Mouse (Mus musculus): Measurements from ENCODE around the gene Chchd6. TPM values are rescaled to one million over a fixed set of nuclear protein-coding genes. Genes with fewer than 3 reads are reported as not detected.

Chchd6 gene
- polyA plus RNA-seq, 1 experiment = 154 TPM

DNA sequence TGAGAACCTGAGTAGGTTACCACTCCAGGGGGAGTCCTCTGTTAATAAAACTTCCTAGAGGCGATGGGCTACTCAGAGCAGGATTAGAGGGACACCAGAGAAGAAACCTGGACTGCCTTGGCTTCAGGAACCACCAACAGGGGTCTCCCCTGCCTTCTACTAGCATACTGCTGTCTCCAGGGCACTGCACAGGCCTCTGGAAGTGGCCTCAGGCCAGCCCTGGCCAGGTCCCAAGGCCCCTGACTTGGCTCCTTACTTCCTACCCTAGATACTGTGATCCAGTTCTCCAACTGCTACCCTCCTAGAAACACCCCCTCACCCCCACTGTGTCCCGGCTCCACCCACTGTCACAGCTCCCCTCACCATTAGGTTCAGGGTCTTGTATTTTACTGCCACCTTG lies 256.0 kb downstream of the Chchd6 start:
- peak in 1 of 2 experiments; percentile 54 for DNase-seq (ENCODE audit: extremely low spot score in 1 of 2, low spot score in 1 of 2)

DNA sequence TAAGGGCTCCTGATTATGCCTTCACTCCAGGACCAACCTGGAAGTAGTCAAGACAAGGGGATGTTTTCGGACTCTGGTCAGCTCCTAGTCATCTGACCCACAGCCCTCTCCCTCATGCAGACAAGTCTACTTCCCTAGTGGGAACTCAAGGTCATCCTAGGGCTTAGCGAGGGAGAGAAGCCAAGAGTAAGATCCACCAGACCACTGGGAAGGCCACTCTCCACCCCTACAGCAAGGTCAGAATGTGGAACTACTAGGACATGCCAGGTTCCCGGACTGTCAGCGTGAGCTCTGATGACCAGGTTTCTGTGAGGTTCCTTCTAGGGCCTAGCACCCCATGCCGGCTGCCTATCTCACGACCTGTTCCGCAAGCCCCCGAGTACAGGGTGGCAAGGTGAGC lies 256.7 kb downstream of the Chchd6 start:
- DNase-seq (ENCODE audit: extremely low spot score in 1 of 2, low spot score in 1 of 2) = no peak

DNA sequence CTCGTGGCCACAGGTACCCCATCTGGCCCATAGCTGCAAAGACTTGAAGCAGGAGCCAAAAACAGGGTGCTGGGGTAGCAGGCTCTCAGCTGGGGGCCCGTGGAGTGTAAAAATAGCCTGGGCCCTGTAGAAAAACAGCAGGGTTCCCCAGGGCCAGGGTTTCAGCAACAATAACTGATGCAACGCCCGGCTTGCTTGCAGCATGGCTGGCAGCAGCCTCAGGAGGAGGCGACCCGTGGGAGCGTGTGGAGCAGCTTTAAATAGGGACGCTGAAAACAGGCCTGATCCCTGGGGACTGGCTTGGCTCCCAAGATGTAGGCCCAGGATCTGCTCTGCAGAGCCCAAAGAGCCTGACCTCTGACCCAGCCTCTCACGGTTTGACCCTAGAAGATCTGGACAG lies 257.9 kb downstream of the Chchd6 start:
- peak in 1 of 2 experiments; percentile 52 for DNase-seq (ENCODE audit: extremely low spot score in 1 of 2, low spot score in 1 of 2)

DNA sequence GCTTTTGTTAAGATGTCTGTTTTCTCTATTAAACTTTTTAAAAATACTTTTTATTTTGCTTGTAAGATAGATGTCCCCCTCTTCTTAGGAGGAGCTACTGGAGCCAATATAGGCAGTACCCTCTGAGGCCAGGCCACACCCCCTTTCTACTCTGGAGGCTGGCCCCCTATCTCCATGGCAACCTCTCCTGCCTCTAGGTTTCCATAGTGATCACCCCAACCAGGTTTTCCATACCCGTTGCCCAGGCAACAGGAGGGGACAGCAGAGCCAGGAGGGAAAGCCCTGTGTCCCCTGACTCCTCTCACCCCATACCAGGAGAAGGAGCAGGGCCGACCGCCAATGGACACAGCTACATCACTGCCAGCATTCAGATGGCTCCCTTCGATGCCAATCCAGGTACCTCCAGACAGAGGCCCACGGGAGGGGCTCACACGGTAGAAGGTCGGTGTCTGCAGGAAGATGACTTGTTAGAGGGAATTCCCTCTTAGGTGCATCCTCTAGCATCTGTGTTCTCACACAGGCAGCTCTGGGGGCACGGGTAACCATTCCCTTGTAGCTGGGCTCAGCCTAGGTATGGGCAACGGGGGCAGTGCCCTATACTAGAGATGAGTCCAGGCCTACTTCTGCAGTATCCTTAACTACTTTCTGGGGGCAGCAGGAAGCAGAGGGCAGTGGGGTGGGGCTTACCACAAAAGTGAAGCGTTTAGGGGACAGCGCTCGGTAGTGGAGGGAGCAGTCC lies 261.3 kb downstream of the Chchd6 start:
- DNase-seq (ENCODE audit: extremely low spot score in 1 of 2, low spot score in 1 of 2) = peak in 1 of 2 experiments; percentile 41

Other genes starting within 250 kb of the Chchd6 start
- 30.0 and 36.6 TPM in 2 replicates for gene Plxna1, start 233.0 kb downstream of the Chchd6 start, polyA plus RNA-seq (2012; rRNA removed)
- gene Txnrd3, start 48.3 kb upstream of the Chchd6 start, polyA plus RNA-seq (2012; rRNA removed) = 7.9 and 8.0 TPM in 2 replicates
- gene Vmn1r40, start 111.9 kb upstream of the Chchd6 start, polyA plus RNA-seq (2012; rRNA removed) = not detected in 2 replicates
- not detected in 2 replicates for gene Vmn1r41, start 145.1 kb upstream of the Chchd6 start, polyA plus RNA-seq (2012; rRNA removed)